Mouse (Mus musculus): ENCODE results near the gene Ttc27. TPM values are rescaled to one million over a fixed set of nuclear protein-coding genes. Genes with fewer than 3 reads are reported as not detected.

The Ttc27 gene
- polyA plus RNA-seq, 1 experiment: 0.39 TPM

- Histone ChIP-seq H3K4me1 (ENCODE audit: control insufficient read depth) (peaks cover 65% of the 10 kb centered on the region), H3K36me3 (ENCODE audit: control insufficient read depth) (peaks cover 2% of the 10 kb centered on the region), H3K4me3 (replicated peaks) (no peak overlapping the region), H3K9me3 (ENCODE audit: control insufficient read depth, low read length) (no peaks in the 10 kb centered on the region), H3K27me3 (ENCODE audit: control insufficient read depth) (no peaks in the 10 kb centered on the region)
- TF ChIP-seq TAL1 (IDR thresholded peaks at IDR 0.05; ENCODE audit: low read length) (no peak), GATA1 (IDR thresholded peaks at IDR 0.05; ENCODE audit: low read length) (no peak)
Observed at GRCm38 (mm10) chr17:74866565-74867507, 149.3 kb downstream of the Ttc27 start.

GRCm38 (mm10) chr17:74868185-74868907 is 150.8 kb downstream of the Ttc27 start:
- TF ChIP-seq TAL1 (IDR thresholded peaks at IDR 0.05; ENCODE audit: low read length) (no peak), GATA1 (IDR thresholded peaks at IDR 0.05; ENCODE audit: low read length) (no peak)
- Histone ChIP-seq H3K4me3 (replicated peaks) (peak overlapping the region; percentile 5), H3K4me1 (ENCODE audit: control insufficient read depth) (peaks cover 72% of the 10 kb centered on the region)

GRCm38 (mm10) chr17:74869556-74869955 is 152.0 kb downstream of the Ttc27 start:
- Histone ChIP-seq H3K4me1 (ENCODE audit: control insufficient read depth) (peaks cover 66% of the 10 kb centered on the region), H3K36me3 (ENCODE audit: control insufficient read depth) (no peaks in the 10 kb centered on the region), H3K4me3 (replicated peaks) (no peak overlapping the region), H3K9me3 (ENCODE audit: control insufficient read depth, low read length) (no peaks in the 10 kb centered on the region), H3K27me3 (ENCODE audit: control insufficient read depth) (no peaks in the 10 kb centered on the region)
- no peak for TF ChIP-seq TAL1 (IDR thresholded peaks at IDR 0.05; ENCODE audit: low read length)
- TF ChIP-seq GATA1 (IDR thresholded peaks at IDR 0.05; ENCODE audit: low read length): no peak

More at GRCm38 (mm10) chr17:74868185-74868907, 150.8 kb downstream of the Ttc27 start:
- Histone ChIP-seq H3K27me3 (ENCODE audit: control insufficient read depth) (no peaks in the 10 kb centered on the region), H3K36me3 (ENCODE audit: control insufficient read depth) (no peaks in the 10 kb centered on the region), H3K9me3 (ENCODE audit: control insufficient read depth, low read length) (no peaks in the 10 kb centered on the region)

DNA sequence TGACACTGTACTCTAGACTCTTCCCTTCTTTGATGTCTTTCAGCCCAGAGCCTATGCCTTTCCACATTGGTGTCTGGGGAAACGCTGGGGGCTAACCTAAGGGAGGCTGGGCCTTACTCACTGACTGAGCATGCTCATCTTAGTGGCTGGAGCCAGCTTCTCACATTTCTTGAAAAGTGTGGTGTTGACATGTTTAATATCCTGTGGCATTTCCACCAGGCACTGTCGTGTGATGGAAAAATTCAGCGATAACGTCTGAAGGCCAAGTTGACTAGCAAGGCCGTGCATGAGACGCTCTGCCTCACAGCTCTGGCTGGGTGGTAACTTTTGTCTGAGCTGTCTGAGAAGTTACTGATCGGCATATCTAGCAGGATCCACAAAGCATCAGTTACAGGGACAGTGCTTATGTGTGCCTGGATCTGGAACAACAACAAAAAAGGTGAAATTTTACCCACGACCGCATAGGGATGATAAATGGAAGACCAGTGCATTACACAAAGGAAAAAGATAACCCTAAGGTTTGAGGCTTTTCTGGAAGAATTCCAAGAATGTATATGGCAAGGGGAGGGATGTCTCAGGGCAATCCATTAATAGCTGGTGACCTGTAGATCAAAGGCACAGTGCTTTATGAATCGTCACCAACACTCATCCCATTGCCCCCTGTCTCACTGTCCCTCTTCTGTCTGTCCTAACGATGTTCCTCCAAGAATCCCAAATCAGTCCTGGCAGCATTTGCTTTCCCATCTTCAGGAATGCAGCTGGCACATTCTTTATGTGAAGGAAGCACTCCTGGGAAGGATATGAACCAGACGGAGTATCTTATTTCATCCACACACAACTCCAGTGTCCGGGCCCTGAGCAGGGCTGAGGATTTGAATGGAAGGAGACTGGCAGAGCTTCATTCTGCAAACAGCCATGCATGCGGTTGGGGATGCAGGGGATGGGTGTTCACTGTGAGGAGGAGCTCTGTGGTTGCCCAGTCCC is 152.9 kb downstream of the Ttc27 start:
- Histone ChIP-seq H3K4me1 (ENCODE audit: control insufficient read depth) (peaks cover 59% of the 10 kb centered on the region), H3K9me3 (ENCODE audit: control insufficient read depth, low read length) (no peaks in the 10 kb centered on the region), H3K27me3 (ENCODE audit: control insufficient read depth) (no peaks in the 10 kb centered on the region), H3K4me3 (replicated peaks) (no peak overlapping the region), H3K36me3 (ENCODE audit: control insufficient read depth) (no peaks in the 10 kb centered on the region)
- TF ChIP-seq GATA1 (IDR thresholded peaks at IDR 0.05; ENCODE audit: low read length): no peak

DNA sequence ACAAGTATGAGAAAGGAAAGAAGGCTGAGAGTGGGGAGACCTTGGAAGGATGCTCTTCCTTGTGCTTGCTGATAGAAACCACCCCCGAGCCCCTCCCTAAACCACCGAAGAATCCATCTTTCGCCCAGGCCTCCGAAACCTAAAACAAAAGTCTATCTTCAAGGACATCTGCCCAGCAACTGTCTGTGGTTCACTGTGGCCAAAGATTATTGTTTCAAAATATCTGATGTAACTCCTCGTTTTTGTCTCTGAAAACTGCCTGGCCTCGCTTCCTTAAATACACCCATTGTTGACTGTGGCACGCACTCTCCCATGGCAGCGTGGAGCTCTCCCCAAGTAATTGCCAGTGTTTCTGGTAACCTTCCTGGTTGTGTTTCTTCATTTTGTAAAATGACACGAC is 155.0 kb downstream of the Ttc27 start:
- H3K4me3 ChIP-seq (replicated peaks): peak overlapping the region; percentile 19
- H3K4me1 ChIP-seq (ENCODE audit: control insufficient read depth): peaks cover 45% of the 10 kb centered on the region
- no peaks in the 10 kb centered on the region for H3K36me3 ChIP-seq (ENCODE audit: control insufficient read depth)
- no peaks in the 10 kb centered on the region for H3K9me3 ChIP-seq (ENCODE audit: control insufficient read depth, low read length)
- no peaks in the 10 kb centered on the region for H3K27me3 ChIP-seq (ENCODE audit: control insufficient read depth)
- TF ChIP-seq TAL1 (IDR thresholded peaks at IDR 0.05; ENCODE audit: low read length): no peak
- TF ChIP-seq GATA1 (IDR thresholded peaks at IDR 0.05; ENCODE audit: low read length): no peak

DNA sequence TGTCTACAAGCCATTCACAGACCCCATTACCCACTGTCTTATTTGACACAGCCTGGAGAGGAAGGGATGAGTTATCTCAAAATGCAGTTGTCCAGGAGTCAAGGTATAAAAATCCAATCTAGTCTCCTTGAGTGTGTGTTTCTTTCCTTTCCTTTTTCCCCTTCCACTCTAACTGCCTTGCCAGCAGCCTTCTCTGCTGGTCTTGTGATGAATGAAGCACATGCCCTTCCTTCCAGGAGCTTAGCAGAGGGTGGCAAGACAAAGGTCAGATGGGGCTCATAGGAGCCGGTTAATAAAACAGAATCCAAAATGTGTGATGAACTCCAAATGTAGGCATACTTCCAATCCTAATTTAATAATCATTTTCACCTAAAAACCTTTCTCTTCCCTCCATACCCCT is 156.2 kb downstream of the Ttc27 start:
- Histone ChIP-seq H3K27me3 (ENCODE audit: control insufficient read depth) (no peaks in the 10 kb centered on the region), H3K4me3 (replicated peaks) (no peak overlapping the region), H3K9me3 (ENCODE audit: control insufficient read depth, low read length) (no peaks in the 10 kb centered on the region), H3K4me1 (ENCODE audit: control insufficient read depth) (peaks cover 34% of the 10 kb centered on the region), H3K36me3 (ENCODE audit: control insufficient read depth) (no peaks in the 10 kb centered on the region)
- TF ChIP-seq TAL1 (IDR thresholded peaks at IDR 0.05; ENCODE audit: low read length) (no peak), GATA1 (IDR thresholded peaks at IDR 0.05; ENCODE audit: low read length) (no peak)

GRCm38 (mm10) chr17:74875740-74876139 is 158.2 kb downstream of the Ttc27 start:
- H3K27me3 ChIP-seq (ENCODE audit: control insufficient read depth): no peaks in the 10 kb centered on the region
- TF ChIP-seq GATA1 (IDR thresholded peaks at IDR 0.05; ENCODE audit: low read length) (no peak), TAL1 (IDR thresholded peaks at IDR 0.05; ENCODE audit: low read length) (no peak)
- H3K9me3 ChIP-seq (ENCODE audit: control insufficient read depth, low read length): no peaks in the 10 kb centered on the region
- H3K36me3 ChIP-seq (ENCODE audit: control insufficient read depth): no peaks in the 10 kb centered on the region
- no peak overlapping the region for H3K4me3 ChIP-seq (replicated peaks)
- H3K4me1 ChIP-seq (ENCODE audit: control insufficient read depth): peaks cover 18% of the 10 kb centered on the region

- Histone ChIP-seq H3K27me3 (ENCODE audit: control insufficient read depth) (no peaks in the 10 kb centered on the region), H3K4me1 (ENCODE audit: control insufficient read depth) (peaks cover 12% of the 10 kb centered on the region), H3K36me3 (ENCODE audit: control insufficient read depth) (no peaks in the 10 kb centered on the region), H3K9me3 (ENCODE audit: control insufficient read depth, low read length) (no peaks in the 10 kb centered on the region), H3K4me3 (replicated peaks) (no peak overlapping the region)
- no peak for TF ChIP-seq GATA1 (IDR thresholded peaks at IDR 0.05; ENCODE audit: low read length)
- no peak for TF ChIP-seq TAL1 (IDR thresholded peaks at IDR 0.05; ENCODE audit: low read length)
Observed at GRCm38 (mm10) chr17:74876954-74877353, 159.4 kb downstream of the Ttc27 start.
